Mouse (Mus musculus) Patski (cell line): ENCODE data around the gene Aff3. TPM values are rescaled to one million over a fixed set of nuclear protein-coding genes. Genes with fewer than 3 reads are reported as not detected.

Experiments
- ATAC-seq: fragments of 100-300 bp; one replicate; pipeline ENCODE4 v1.8.0; 2021
- CTCF ChIA-PET: fragments of 350-600 bp; sonication (Branson Sonifier 250); formaldehyde crosslinking; loops from one replicate; lab custom pipeline; 2022; ENCODE audit warnings: inconsistent platforms; lab: Charles Lee
- POLR2A ChIA-PET: fragments of 350-600 bp; sonication (Branson Sonifier 250); formaldehyde crosslinking; loops from one replicate; lab custom pipeline; 2022; ENCODE audit warnings: antibody characterized with exemption, inconsistent platforms; lab: Charles Lee
- DNase-seq: peaks from one replicate; pipeline ENCODE4 v3.0.0-alpha.2; 2011; ENCODE audit warnings: low read depth, low spot score
- H3K27me3 ChIP-seq: fragments of 371-371 bp; one replicate; pipeline ENCODE4 v1.5.1; 2021
- CTCF ChIP-seq: fragments of 100-300 bp; IDR thresholded peaks from one replicate; pipeline ENCODE4 v1.5.1; 2021
- in situ Hi-C: fragments of 300-500 bp; cut with MboI; formaldehyde crosslinking; loops from 3 replicates; pipeline ENCODE4 v1.11.1; 2018; ENCODE audit warnings: low pct_unique_long_range_greater_than_20kb, mixed read lengths
- polyA plus RNA-seq: library from polyadenylated mRNA; unstranded; gene quantifications from one replicate; pipeline ENCODE4 v1.2.3, GENCODE M21; 2021

The Aff3 gene
- polyA plus RNA-seq, 1 experiment from 2014 or later, result 0.39 TPM

DNA sequence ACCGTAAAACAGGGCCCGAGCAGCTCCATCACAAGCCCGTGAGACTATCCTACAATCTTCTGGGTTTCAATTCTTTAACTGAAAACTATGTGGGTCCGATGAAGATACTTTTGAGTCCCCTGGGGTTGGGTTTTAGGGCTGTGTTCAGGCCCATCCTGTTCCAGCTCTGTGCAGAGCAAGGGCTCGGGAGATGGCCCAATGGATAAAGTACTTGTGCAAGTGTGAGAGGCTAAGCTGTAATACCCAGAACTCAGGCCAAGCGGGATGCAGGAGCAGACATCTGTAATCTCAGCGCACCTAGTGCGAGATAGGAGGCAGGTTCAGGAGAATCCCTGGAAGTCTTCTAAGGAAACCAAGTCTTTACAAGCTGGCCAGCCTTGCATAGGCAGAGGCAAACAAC is 355.4 kb downstream of the Aff3 start:
- ATAC-seq (no peak), DNase-seq (no peak)
- in situ Hi-C loops, result no loop called here
- POLR2A ChIA-PET, result no interaction called here
- CTCF ChIA-PET, result no interaction called here
- no peaks in the 10 kb centered on the region for H3K27me3 ChIP-seq
- no peak for TF ChIP-seq CTCF

DNA sequence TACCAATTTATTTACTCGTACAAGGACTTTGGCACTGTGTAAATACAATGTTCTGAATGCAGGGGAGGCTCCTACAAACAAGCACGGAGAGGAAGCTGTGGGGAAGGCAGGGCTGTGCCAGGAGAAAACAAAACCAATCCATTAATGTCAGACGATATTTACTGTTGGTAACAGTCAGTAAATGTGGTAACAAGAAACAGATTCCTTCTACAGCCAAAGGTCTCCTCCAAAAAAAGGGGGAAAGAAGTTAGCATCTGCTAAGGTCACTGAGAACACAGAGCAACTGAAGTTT is 356.1 kb downstream of the Aff3 start:
- ChIA-PET POLR2A (no interaction called here), CTCF (no interaction called here)
- in situ Hi-C loops, result no loop called here
- no peaks in the 10 kb centered on the region for H3K27me3 ChIP-seq
- no peak for TF ChIP-seq CTCF
- ATAC-seq, result no peak
- no peak for DNase-seq

DNA sequence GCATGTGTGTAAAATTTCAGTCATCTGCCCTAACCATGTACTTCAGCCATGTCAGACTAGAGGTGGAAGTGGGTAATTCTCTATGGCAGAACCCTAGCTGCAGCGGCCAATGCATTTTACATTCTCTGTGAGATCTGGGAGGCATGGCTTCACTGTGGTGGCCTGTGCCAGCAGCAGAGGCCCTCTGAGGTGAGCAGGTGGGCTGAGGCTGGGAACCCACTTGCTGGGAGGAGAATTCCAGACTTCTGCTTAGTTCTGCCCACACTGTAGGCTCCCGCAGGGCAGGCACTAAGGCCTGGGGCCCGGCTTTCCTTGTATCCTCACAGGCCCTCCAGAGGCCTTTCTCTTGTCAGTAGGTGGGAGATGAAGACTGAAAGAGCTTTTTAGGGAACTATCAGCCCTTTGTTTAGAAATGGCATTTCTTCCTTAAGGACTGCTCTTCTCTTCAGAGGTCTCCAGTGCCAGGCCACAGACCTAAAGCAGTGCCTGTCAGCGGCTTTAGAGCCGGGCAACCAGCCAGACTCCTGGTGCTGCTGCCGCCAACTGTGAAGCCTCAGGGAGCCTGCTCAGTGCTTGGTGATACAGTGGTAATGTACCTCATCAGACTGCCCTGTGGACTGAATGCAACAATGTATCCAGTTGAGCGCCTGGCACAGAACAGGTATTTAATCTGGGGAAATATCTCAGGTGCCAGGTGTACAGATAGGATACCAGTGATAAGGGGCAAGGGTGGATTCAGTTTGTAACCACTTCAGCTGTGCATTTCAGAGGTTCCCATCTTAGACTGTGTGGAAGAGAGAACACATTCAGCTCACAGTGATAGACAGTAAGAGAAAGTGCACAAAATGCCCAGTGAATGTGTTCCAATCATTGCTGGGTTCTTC is 356.7 kb downstream of the Aff3 start:
- TF ChIP-seq CTCF, result no peak
- peak; percentile 62 for ATAC-seq
- CTCF ChIA-PET, result interaction anchor here (1.3 to 1.7 kb wide), 2 partner anchors 15 to 123 kb away, joined by 4 read pairs; no protein-coding TSS in a partner anchor
- DNase-seq, result peak; percentile 53
- in situ Hi-C loops, result no loop called here
- POLR2A ChIA-PET, result no interaction called here
- no peaks in the 10 kb centered on the region for H3K27me3 ChIP-seq

DNA sequence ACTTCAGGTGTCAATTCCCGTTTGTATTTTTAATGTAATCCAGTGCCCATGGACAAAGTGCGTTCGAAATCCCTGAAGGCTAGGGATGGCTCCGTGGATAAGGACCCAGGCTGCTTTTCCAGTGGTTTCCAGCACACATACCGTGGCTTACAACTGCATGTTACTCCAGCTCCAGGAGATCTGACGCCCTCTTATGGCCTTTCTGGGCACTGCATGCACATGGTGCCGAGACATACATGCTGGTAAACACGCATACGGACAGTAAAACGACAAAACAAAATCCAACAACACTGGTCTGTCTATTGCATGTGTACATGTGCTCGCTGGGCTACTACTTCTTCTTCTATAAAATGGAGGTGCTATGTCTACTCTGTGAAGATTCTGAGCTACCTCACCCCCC is 357.5 kb downstream of the Aff3 start:
- ChIA-PET POLR2A (no interaction called here), CTCF (interaction anchor here (1.3 to 1.7 kb wide), 2 partner anchors 14 to 122 kb away, joined by 4 read pairs; no protein-coding TSS in a partner anchor)
- DNase-seq, result no peak
- no peak for ATAC-seq
- TF ChIP-seq CTCF, result peak; percentile 30
- no peaks in the 10 kb centered on the region for H3K27me3 ChIP-seq
- in situ Hi-C loops, result no loop called here

DNA sequence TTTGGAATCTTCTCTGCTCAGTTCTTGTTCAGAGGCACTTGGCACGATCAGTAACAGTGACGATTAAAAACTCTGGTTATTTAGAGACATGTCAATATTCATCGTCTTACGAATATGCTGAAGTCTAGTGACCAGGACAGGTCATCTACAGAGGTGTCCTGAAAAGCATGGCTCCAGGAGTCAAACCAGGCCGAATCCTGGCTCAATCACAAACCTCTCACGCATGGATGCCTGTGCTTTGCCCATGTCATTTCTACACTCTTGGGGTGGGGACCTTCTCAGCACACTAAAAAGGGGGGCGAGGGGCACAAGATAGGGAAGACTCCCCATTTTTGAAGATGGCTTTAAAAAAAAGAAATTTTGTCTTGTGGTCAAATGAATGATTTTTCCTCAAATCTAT is 358.6 kb downstream of the Aff3 start:
- no peak for DNase-seq
- H3K27me3 ChIP-seq, result no peaks in the 10 kb centered on the region
- no peak for TF ChIP-seq CTCF
- ATAC-seq, result no peak
- ChIA-PET CTCF (no interaction called here), POLR2A (no interaction called here)
- in situ Hi-C loops, result no loop called here

DNA sequence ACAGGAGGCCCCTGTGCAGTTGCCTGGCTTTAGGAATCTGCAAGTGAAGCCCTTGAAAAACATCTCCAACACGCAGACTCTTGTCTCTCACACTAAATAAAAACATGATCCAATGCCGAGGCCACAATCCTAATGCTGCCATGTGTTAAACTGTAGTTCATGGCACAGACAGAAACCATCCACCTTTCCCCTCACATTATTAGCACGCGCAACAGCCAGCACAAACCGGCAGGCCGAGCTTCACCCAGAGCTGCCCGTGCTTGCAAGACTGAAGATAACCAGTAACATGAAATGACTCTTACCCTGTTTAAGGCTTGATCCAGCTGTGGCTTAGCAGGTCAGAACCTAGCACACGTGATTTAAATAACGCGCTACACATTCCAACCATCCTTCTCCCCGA is 360.4 kb downstream of the Aff3 start:
- TF ChIP-seq CTCF, result no peak

DNA sequence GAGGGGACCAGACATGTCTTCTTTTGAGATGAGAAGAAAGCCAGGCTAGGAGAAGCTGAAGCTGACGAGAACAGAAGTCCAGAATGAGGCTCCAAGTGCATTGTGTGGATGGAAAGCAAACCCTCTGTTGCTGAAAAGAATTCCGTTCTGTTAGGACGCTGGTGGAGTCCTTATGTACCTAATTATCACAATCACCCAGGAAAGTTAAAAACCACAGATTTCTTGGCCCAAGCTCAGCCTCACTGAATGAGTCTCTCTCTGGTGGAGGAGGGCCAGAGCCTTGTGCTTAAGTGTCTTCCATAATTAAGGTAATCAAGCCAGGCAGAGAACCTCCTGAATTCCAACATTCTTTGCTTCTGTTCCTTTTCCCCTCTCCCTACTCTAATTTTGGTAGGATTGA is 366.5 kb downstream of the Aff3 start:
- TF ChIP-seq CTCF, result no peak
- H3K27me3 ChIP-seq, result no peaks in the 10 kb centered on the region
- in situ Hi-C loops, result no loop called here
- no peak for ATAC-seq
- POLR2A ChIA-PET, result no interaction called here
- no peak for DNase-seq
- CTCF ChIA-PET, result interaction anchor here (1.4 kb wide), 1 partner anchor 22 kb away, joined by 3 read pairs; no protein-coding TSS in a partner anchor

More for the DNA sequence above, 360.4 kb downstream of the Aff3 start:
- DNase-seq (no peak), ATAC-seq (no peak)
- ChIA-PET POLR2A (no interaction called here), CTCF (interaction anchor here (1.2 to 1.6 kb wide), 2 partner anchors 8 to 9 kb away, joined by 3 to 5 read pairs; no protein-coding TSS in a partner anchor)
- in situ Hi-C loops, result no loop called here
- no peaks in the 10 kb centered on the region for H3K27me3 ChIP-seq

DNA sequence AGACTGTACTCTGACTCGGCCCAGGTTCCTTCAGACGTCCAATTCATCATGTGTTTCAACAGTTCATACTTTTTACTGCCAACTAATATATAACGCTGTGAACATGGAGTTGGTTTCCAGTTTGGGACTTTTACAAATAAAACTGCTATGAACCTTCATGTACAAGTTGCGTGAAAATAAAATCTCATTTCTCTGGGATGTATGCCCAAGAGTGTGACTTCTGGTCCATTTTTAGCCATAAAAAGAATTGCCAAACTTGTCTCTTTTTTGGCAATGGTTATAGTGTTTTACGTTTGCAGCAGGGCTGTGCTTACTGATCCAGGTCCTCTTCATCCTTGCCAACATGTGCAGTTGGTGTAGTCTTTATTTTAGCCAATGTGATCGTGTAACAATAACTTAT is 369.8 kb downstream of the Aff3 start:
- DNase-seq (no peak), ATAC-seq (no peak)
- no peaks in the 10 kb centered on the region for H3K27me3 ChIP-seq
- POLR2A ChIA-PET, result no interaction called here
- in situ Hi-C loops, result no loop called here
- CTCF ChIA-PET, result interaction anchor here (1.7 kb wide), 1 partner anchor 10 kb away, joined by 5 read pairs; no protein-coding TSS in a partner anchor
- no peak for TF ChIP-seq CTCF

DNA sequence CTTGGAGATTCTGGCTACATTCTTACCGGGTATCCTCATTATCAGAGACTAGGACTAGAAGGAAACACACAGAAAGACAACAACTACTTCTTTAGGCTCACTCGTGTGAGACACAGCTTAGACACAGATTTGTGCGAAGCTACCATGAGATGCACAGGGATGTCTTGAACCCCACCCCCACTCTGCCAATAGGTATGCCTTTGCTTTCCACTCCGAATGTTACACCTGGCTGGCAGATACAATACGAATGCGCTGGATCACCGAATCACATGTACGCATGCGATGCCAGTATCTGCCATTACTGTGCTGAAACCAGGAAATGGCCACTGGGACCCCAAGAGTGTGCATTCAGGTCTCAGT is 370.4 kb downstream of the Aff3 start:
- ATAC-seq (no peak), DNase-seq (no peak)
- in situ Hi-C loops, result no loop called here
- POLR2A ChIA-PET, result no interaction called here
- CTCF ChIA-PET, result no interaction called here
- no peaks in the 10 kb centered on the region for H3K27me3 ChIP-seq
- no peak for TF ChIP-seq CTCF

DNA sequence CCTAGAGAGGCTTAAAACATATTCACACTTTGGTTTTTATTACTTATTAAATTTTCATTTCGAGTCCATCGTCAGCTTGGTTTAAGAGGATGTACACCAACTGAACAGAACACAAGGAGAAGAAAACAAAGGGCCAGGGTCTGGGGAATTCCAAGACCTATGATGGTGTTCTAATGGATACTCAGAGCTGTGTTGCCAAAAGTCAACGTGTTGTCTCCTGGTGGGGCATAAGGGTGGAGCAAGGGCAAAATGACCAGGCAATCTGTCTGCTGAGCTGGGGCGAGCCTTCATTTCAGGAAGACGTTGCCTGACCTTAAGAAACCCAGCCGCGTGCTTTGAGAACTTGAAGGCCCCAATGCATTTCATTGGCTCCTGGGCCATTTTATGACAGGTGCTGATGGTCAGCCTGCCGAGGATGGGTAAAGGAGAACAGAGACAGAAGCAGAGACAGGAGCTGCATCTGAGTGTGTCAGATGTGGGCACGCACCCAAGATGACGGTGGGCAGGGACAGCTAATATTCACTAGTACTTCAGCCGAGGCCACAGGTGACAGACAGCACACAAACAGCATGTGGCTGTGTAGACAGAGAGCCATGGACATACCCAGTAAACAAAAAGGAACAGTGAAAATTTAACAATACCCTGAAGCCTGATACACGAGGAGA is 371.0 kb downstream of the Aff3 start:
- DNase-seq (no peak), ATAC-seq (no peak)
- POLR2A ChIA-PET, result no interaction called here
- CTCF ChIA-PET, result interaction anchor here (1.0 to 1.4 kb wide), 4 partner anchors 14 to 89 kb away, joined by 3 to 4 read pairs (median 3); no protein-coding TSS in a partner anchor
- TF ChIP-seq CTCF, result no peak
- no peaks in the 10 kb centered on the region for H3K27me3 ChIP-seq
- in situ Hi-C loops, result no loop called here

DNA sequence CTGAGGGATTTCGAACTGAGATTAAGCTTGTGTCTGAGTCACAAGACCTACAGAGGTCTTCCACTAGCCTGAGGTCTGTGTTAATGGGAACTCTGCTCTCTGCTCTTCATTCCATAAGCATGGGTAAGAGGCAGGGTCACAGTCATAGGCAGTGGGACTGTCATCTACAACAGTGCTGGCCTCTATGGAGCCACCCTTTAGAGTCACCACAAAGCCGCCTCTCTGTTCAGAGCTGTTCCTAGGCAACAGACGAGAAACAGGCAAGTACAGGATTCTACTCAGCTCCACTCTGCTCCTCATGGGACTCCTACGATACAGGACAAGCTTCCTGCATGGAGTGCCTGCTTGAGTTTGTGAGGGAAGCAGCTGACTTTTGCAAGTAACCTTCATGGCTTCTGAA is 371.9 kb downstream of the Aff3 start:
- POLR2A ChIA-PET, result no interaction called here
- no peak for ATAC-seq
- H3K27me3 ChIP-seq, result no peaks in the 10 kb centered on the region
- DNase-seq, result no peak
- CTCF ChIA-PET, result interaction anchor here (1.0 to 1.4 kb wide), 4 partner anchors 15 to 88 kb away, joined by 3 to 4 read pairs (median 3); no protein-coding TSS in a partner anchor
- in situ Hi-C loops, result no loop called here
- TF ChIP-seq CTCF, result no peak
